Mouse (Mus musculus): Measurements from ENCODE around the gene Ppm1n.
"Not testable (repeated sequence)": the region's sequence is repeated elsewhere in the genome, so short reads cannot be mapped to it uniquely, and the experiment has no call there.

Ppm1n gene

DNA sequence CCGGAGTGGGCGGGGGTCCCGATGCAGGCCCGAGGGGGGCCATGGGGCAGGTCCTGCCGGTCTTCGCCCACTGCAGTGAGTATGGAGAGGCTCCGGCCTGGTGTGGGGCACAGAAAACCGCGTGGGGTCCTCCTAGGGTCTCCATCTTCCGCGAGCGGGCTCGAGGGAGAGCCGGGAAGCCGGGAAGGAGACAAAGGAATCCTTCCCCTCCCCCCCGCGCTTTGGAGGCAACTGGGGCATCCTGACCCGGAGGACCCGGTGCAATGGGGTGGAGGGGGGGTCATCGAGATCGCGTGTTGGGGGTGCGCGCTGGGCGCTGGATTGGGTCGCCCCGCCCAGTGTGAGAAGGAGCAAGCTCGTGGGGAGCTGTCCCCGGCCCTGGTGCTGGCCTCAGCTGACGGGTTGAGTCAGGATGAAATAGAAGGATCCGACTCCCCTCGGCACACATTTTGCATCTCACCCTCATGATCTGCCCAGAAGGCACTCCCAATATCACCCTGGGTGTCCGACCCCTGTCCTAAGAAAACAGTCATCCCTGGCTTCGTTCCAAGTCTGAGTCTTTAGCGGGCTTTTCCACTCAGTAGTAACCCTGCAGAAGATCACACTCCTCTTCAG lies 3.0 kb upstream of the Ppm1n start:
- peak; percentile 71 for DNase-seq (ENCODE audit: extremely low spot score)

DNA sequence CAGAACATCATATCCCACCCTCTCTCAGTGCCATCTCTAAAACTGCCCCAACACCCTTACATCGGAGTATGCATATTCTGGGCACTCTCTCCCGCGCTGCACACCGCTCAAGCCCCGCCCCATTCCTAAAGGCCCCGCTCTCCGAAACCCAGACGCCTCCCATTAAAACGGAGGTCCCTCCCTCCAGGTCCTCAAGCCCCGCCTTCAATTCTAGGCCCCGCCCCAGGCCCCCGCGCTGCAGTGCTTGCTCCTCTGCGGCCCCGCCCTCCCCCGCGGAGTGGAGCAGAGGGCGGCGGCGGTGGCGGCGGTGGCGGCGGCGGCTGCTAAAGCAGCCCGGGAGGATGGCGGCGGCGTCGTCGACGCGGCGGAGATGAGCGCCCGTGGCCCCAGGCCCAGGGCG lies 2.5 kb upstream of the Ppm1n start, which contains the start of gene Rtn2:
Rtn2 (plus strand) TSS at position 240 of the 400 bp plus-strand sequence.
- DNase-seq (ENCODE audit: extremely low spot score): peak; percentile 89

DNA sequence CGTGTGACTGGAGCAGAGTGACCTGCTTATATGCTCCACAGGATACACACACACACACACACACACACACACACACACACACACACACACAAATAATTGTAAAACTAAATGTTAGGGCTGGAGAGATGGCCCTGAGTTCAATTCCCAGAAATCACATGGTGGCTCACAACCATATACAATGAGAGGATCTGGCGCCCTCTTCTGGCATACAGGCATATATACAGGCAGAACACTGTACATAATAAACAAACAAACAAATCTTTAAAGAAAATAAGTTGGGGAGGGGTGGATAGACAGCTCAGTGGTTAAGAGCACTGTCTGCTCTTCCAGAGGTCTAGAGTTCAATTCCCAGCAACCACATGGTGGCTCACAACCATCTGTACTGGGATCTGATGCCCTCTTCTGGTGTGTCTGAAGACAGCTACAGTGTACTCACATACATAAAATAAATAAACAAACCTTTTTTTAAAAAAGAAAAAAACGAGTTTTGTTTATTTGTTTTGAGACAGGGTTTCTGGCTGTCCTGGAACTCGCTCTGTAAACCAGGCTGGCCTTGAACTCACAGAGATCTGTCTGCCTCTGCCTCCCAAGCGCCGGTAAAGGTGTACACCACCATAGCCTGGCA lies 1.9 kb upstream of the Ppm1n start:
- DNase-seq (ENCODE audit: extremely low spot score): not testable (repeated sequence)

DNA sequence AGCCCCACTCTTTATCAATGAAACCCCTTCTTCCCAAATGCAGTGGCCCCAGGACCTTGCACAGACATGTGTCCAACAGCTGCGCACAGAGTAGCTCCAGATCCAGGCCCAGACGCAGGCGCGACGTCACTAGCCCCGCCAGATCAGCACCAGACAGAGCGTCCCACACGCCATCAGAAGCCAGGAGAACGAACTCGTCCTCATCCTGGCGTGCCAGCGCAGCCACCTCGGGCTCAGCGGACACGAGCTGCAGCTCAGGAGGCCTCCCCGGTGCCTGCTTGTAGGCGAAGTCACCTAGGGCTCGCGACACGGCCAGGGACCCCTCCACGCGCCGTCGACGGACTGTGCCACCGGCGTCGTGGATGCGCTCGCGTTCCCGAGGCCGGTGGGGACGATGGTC lies 812 bp downstream of the Ppm1n start:
- no peak for DNase-seq (ENCODE audit: extremely low spot score)

DNA sequence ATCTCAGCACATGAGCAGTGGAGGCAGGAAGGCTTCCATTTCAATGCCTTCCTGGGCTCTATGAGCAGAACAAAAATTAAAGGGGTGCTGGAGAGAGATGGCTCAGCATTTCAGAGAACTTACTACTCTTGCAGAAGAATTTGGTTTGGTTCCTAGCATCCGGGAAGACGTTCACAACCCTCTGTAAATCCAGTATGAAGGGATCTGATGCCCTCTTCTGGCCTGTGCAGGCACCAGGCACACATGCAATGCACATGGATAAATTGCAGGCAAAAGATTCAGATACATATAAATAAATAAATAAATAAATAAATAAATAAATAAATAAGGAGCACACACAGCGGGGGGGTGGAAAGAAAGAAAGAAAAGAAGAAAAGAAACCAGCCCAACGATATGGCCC lies 3.6 kb downstream of the Ppm1n start:
- no peak for DNase-seq (ENCODE audit: extremely low spot score)

DNA sequence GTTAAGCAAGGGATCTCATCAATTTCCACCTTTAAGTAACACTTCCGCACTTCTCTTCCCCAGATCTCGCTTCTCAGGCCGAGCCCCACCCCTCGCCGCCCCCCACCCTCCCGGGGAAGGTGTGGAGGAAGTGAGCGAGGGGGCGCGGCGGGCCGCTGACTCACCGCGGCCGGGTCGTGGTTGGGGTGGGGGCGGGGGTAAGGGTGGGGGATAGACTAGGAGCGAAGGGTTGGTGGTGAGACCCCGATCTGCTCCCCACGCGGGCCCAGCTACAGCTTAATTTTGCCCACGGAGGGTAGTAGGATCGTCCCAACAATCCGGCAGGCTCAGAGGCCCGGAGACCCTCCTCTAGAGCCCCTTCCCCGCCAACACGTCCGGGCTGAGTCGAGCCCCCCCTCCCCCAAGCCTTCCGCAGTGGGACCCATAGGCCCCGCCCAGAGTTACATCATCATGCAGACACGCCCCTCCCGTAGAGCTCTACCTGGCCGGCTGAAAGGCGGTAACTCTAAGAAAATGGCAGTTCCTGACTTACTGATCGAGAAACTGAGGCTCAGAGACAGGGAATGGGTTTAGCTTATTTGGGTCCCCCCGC lies 7.6 kb downstream of the Ppm1n start:
- DNase-seq (ENCODE audit: extremely low spot score): peak; percentile 88

DNA sequence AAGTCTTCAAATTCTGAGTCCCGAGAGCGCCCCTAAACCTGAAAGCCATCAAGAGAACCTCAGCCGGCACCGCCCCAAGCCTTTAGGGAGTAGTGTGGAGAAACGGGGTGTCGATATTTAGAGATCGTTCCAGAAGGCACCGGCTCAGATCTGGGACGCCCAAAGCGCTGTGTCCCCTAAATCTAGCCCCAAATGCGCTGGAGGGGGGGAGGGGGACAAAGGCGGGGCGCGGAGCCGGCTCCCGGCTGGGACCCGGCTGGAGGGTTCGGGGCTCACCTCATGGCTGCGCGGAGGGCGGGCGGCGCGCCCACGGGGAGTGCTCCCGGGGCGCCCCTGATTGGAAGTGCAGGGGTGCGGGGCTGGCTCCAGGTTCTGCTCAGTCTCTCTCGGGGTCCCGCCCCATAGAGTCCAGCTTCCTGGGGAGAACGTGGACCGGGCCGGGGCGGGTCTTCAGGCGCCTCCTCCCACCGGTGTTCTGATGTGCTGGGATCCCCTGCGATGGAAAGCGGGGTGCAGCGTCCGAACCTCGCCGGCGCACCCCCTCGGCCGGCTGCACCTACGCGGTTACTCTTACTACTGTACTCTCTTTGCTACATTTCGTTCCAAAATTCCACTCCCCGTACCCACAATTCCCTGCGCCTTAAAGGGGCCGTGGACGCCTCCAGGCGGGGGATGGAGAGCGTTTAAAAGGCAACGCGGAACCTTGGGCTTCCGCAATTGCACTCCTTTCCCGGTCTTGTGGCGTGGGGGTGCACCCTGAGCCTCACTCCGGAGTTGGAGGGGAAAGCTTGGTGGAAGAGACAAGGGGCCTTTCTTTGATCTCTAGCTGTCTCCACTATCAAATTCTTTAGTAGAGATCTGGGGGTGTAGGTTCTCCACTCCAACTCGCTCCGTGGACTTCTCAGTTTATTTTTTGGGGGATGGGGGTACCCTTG lies 8.4 kb downstream of the Ppm1n start, which contains the start of gene Vasp:
Vasp (minus strand) TSS at position 580 of the 935 bp plus-strand sequence.
- peak; percentile 84 for DNase-seq (ENCODE audit: extremely low spot score)

DNA sequence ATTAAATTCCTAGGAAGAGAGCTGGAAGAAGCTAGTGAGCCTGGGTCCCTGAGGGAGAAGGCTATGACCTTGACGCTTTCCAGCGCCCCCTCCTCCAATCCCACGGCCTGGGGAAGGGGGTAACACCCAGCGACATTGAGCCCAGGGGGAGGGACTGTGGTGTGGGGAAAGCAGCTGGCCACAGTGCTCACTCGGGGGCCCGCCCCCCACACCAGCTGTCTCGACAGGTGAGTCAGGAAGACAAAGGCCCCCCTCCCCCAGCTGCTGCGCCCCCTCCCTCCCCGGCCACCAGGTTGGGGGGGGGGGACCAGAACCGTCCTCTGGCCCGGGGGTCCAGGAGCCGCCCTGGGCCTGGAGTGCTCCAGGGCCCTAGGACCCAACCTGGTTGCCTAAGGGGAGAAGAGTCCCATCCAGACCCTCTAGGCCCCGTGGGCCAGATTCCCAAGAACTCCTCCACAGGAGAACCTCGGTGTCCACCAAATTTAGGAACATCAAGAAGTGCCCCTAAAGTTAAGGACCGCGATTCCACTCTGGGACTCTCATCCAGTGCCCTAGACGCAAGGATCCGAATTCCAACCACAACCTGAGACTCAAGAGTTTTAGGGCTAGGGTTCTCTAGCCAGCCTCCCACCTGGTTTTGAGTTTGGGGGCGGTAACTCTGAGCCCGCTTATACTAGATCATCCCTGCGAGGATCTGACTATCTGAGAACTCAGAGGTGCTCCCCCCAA lies 9.2 kb downstream of the Ppm1n start:
- peak; percentile 36 for DNase-seq (ENCODE audit: extremely low spot score)

DNA sequence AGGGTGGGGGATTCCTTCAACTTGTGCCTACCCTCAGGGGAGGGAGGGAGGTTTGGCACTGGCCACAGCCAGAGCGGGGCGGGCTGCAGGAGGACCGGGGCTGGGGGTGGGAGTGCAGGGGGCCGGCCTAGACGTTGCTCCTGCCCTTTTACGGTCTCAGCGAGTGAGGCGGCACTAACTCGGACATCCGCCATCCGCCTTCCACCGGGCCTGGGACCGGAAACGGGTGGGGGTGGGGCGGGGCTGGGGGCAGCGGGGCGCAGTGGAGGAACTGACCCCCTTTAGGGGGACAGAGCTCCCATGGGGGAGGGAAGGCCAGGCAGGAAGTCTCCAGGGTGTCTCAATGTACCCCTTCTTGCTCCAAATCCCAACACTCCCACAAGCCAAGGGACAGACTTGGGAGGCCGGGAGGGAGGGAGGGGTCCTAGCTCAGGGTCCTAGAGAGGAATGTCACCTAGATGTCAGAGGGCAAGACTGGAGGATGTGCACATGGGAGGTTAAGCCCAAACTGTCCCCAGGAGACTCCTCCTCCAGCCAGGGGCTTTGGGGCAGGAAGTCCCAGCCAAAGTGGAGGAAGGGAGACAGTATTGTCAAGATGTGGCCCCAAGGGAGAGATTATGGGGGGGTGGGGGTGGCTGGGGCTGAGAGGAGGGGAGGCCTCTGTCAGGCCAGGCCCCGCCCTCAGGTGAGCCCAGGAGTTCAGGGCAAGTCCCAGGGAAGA lies 10.0 kb downstream of the Ppm1n start:
- peak; percentile 83 for DNase-seq (ENCODE audit: extremely low spot score)

DNA sequence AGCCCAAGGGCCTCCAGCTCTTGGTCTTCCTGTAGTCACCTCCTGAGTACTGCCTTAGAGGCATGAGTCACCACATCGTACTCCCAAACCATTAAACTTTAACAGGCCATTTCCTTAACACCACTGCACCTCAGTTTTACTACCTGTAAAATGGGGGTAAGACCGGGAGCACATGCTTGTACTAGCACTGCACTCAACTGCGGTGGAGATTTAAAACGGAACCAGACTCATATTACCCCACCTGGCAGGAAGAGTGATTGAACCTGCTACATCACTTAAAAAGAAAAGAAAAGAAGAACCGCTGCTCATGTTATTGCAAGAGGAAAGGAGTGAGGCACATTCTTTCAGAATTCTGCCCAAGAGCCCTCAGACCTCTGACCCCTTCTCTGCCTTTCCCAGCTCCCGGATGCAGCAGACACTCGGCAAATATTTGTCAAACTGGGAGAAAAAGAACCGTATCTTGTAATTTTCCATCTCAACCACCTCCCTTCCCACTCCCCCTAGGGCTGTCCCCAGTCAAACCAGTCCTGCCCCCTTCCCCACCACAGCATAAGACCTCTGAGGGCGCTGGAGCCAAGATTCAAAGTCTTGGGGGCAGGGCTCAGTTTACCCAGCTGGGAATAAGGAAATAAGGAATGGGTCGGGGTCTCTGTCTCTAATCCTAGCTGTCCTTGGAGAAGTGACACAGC lies 10.7 kb downstream of the Ppm1n start:
- no peak for DNase-seq (ENCODE audit: extremely low spot score)

DNA sequence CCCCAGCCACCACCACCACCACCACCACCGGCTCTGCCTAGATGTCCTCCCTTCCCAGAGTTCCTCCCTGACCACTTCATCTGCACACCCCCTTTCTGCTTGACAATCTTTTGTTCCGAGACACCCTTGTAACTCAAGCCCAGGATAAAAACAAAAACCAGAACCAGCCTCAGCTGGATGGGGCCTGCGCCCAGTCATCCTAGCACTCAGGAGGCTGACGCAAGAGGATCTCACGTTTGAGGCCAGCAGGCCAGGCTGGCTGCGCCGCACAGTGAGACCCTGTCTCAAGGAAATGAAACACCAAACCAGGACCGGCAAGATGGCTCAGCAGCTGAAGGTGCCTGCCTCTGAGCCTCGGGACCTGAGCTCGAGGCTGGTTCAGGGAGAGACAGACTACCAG lies 12.8 kb downstream of the Ppm1n start:
- DNase-seq (ENCODE audit: extremely low spot score): no peak

DNA sequence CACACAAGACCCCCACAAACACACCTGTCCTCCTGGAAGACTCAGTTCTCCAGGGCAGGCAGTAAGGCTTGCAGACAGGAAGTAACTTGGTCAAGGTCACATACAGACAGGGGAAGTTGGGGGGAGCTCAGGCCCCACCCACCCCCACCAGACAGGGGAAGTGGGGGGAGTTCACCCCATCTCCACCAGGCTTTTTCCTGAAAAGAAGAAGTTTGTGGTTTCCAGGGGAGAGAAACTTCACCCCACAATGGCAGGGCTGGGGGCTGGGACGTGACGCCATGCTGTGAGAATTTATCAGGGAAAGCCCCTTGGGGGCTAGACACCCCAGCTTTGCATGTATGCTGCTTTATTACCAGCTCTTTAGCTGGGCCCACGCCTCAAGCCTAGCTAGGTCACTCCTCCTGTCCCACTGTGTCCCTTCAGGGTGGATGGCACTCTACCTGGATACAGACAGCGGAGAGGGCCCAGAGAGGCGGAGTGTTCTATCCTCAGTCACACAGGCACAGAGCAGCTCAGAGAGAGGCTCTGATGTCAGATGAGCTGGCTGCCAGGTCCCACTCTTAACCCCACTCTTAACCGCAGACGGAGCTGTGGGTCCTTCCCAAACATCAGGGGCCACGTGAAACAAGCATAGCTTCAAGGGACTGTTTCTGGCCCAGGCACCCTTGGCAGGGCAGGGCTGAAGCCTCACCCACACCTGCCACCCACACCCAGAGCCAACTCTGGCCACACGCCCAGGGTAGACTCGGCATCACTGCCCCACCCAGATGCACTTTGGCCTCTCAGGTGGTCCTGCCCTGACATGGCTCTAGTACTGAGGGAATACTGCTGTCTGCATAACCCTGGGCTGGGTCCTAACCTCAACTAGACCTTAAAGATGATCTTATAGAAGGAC lies 13.7 kb downstream of the Ppm1n start:
- DNase-seq (ENCODE audit: extremely low spot score): no peak

DNA sequence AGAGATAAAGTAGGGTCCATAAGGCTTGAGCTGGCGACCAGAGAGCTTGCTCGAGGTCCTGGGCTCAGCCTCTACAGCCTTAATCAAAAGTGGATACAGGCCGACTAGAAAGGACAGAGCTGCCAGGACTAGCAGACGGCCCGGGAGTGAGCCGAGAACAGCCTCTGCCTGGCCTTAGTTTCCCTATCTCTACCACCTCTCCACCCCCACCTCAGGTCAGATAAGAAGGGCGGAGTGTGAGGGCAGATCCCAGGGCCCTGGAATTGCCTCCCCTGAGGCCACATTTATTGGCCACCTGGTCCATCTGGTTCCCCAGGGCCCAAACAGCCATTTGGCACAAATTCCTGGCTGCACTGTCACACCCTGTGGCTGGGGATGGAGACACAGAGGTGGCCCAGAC lies 14.7 kb downstream of the Ppm1n start:
- DNase-seq (ENCODE audit: extremely low spot score): no peak

DNA sequence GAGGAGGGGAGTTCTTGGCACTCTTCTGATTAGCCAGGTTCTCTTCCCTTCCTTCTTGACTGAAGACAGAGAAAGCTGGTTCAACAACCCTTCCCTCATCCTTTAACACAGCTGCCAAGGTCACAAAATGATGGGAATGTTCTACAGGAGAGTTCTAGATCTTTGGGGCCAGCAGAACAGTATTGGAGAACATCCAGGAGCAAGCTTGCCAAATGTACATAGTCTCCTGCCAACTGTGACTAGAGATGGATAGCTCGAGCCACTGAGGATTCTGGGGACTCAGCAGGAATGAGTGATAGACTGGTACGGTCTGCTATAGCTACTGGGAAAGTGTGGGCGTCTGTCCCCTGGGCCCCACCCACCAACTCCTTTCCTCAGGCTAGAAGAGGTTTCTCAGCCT lies 21.5 kb downstream of the Ppm1n start:
- no peak for DNase-seq (ENCODE audit: extremely low spot score)

DNA sequence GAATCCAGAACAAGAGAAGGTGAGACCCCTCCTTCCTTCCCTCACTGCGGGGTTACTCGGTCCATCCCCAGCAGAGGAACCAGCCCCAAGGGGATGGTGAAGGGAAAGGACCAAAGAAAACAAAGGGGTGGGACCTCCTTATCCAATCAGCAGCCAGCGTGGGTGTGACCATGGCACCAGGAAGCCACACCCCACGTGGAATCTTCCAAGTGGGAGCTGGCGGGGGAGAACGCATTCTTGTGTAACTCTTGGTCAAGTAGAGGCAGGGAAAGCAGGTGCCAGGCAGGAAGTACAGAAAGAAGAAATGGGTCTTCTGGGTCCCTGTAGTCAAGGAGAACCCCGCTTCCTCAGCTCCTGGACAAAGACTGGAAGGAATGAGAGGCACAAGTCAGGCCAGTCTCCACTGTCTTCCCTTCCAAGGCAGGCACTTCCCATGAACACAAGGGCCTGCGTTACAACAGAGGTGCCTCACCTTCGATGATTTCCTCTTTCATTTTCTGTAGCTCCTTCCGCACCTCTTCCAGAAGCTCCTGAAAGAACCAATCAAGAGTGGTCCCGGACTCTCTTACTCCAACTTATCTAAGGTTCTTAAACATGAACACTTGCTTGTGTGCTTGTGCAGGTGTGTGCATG lies 22.4 kb downstream of the Ppm1n start:
- DNase-seq (ENCODE audit: extremely low spot score): peak; percentile 67

DNA sequence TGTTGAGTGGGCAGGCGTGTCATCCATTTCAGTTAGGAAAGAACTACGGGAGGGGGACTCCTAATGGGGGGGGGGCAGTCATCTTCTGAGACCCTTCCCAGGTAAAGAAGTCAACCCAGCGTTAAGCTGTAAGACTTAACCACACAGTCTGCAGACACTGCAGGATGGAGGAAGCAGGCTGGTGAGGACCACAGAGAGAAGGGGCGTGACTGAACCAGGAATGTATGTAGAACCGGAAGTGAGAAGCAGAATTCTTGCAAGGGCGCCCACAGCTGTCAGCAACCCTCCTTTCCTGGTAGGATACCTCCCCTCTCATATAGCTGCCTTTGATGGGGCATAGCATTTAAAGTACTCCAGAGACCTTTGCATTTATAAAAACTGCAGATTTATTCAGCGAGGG lies 23.3 kb downstream of the Ppm1n start:
- no peak for DNase-seq (ENCODE audit: extremely low spot score)

DNA sequence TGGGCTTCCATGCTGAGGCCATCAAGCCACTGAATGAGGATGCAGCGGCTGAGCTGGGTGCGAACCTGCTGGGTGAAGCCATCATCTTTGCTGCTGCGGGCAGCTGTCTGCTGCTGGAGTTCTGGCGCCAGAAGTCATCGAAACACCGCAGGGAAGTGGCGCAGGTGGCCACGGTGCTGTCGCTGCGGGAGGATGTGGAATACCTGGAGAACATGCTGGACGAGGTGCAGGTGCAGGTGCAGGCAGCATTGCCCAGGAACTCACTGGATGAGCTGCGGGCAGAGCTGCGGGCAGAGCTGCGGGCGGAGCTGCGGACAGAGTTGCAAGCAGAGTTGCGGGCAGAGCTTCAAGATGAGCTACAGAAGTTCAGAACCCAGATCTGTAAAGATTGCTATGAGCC lies 24.5 kb downstream of the Ppm1n start:
- DNase-seq (ENCODE audit: extremely low spot score): no peak

DNA sequence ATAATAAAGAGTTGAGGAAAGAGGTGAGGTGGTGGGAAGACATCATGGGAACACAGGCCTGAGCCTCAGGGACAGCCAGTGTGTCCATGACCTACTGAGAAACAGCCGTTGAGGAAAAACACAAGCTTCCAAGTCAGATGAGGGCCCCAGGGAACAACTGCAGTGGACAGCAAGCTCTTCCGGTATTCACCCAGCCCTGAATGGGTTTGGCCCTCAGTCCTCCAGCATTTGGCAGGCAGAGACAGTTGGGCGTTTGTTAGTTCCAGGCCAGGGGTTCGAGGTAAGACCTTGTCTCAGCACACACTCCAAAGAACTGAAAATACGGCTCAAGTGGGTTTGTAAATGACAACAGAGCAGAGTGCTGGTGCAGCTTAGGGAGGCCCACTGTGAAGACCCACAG lies 26.4 kb downstream of the Ppm1n start:
- no peak for DNase-seq (ENCODE audit: extremely low spot score)

DNA sequence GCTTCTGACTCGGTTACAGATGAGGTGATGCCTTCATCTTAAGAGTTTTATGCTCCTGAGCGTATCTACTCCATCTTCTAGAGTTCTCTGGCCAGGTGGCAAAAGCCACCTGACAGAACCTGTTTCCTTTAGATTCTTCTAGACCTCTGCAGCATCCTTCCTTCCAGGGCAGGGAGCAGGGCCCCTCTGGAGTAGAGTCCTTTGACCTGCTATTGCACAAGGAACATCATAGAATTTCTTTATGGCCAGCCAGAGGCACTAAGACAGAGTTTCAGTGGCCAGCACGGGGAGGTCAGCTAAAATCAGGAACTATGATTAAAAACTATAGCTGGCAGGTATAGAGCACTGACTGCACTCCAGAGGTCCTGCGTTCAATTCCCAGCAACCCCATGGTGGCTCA lies 27.8 kb downstream of the Ppm1n start:
- DNase-seq (ENCODE audit: extremely low spot score): no peak

Measured in embryo, embryonic 9.5 days (tissue).